ENCODE assay signal across 8 mouse cellular contexts in genomic region chr8:4166881-4167525, GRCm38 (mm10). TPM values are rescaled to one million over a fixed set of nuclear protein-coding genes. Genes with fewer than 3 reads are reported as not detected.
DNase-seq lines count a peak whose midpoint lies in the region; ATAC-seq and TF ChIP-seq lines count a peak whose summit lies in the region.

No protein-coding gene starts in this region.

- peak overlapping the region; percentile 88 for H3K27ac ChIP-seq in gastrocnemius, adult 2 months
- no peak overlapping the region for H3K27ac ChIP-seq in ES-Bruce4 (ENCODE audit: insufficient read depth, low read length)
- H3K27ac ChIP-seq in heart, embryonic 14.5 days (replicated peaks in 1 of 2; ENCODE audit: control insufficient read depth in 1 of 2, insufficient read depth in 1 of 2, low read depth in 2 of 2, low read length in 2 of 2) = no peak overlapping the region
- no peak overlapping the region for H3K27ac ChIP-seq in liver, embryonic 14.5 days

- no peak for TF ChIP-seq EP300 in ES-Bruce4 (IDR thresholded peaks at IDR 0.05; ENCODE audit: insufficient read depth, low read depth, low read length)
- no peak for TF ChIP-seq EP300 in liver, embryonic 14.5 days (IDR thresholded peaks at IDR 0.05; ENCODE audit: low read depth)

- H3K9ac ChIP-seq in ES-Bruce4 (ENCODE audit: low read depth, poor library complexity, severe bottlenecking) = peak overlapping the region; percentile 77
- peak overlapping the region; percentile 93 for H3K9ac ChIP-seq in heart, embryonic 14.5 days (ENCODE audit: low read length)
- peak overlapping the region; percentile 68 for H3K9ac ChIP-seq in liver, embryonic 14.5 days (replicated peaks)

- H3K4me2 ChIP-seq in heart, embryonic 14.5 days (ENCODE audit: low read length) = peak overlapping the region; percentile 88
- H3K4me2 ChIP-seq in liver, embryonic 14.5 days (ENCODE audit: low read depth) = peak overlapping the region; percentile 86

- no peak for TF ChIP-seq CTCF in gastrocnemius, adult 2 months (IDR thresholded peaks at IDR 0.05)
- TF ChIP-seq CTCF in ES-Bruce4 (IDR thresholded peaks at IDR 0.05; ENCODE audit: low read depth, low read length) = no peak
- TF ChIP-seq CTCF in liver, embryonic 14.5 days (IDR thresholded peaks at IDR 0.05; ENCODE audit: low read depth) = no peak

- no peak for DNase-seq in gastrocnemius, adult 2 months
- DNase-seq in gastrocnemius, postnatal 4 days (ENCODE audit: low spot score in 2 of 2) = no peak
- no peak for DNase-seq in liver, embryonic 14.5 days (ENCODE audit: low read depth in 3 of 3, low spot score in 3 of 3)
- DNase-seq in right cerebral cortex, postnatal 25 days = no peak
- no peak for DNase-seq in cerebellum, postnatal 25 days
- DNase-seq in thymus, postnatal 4 days = no peak

- TF ChIP-seq POLR2A in ES-Bruce4 (IDR thresholded peaks at IDR 0.05; ENCODE audit: insufficient read depth, low read length) = no peak

- no peaks in the 10 kb centered on the region for H3K4me1 ChIP-seq in ES-Bruce4 (ENCODE audit: control insufficient read depth, insufficient read depth, low read length)
- H3K4me1 ChIP-seq in heart, embryonic 14.5 days (ENCODE audit: control insufficient read depth in 2 of 2, insufficient read depth in 2 of 2, low read length in 2 of 2) = peaks cover 2 to 9% of the 10 kb centered on the region in 2 experiments; a peak in 3 of 4 replicates
- peaks cover 7 to 13% of the 10 kb centered on the region in 2 experiments for H3K4me1 ChIP-seq in liver, embryonic 14.5 days (replicated peaks; ENCODE audit: control insufficient read depth in 2 of 2, insufficient read depth in 2 of 2, low read length in 1 of 2)

- intact Hi-C loops in gastrocnemius, adult 2 months (cut with DNase I) = loop anchor here (5.0 to 10.0 kb wide), 2 partner anchors 448 to 510 kb away; partner anchors contain the start of gene Zfp958

- H3K4me3 ChIP-seq in gastrocnemius, adult 2 months = peak overlapping the region; percentile 93
- H3K4me3 ChIP-seq in ES-Bruce4 (ENCODE audit: low read depth, low read length) = peak overlapping the region; percentile 80
- peak overlapping the region; percentile 80 to 91 for H3K4me3 ChIP-seq in heart, embryonic 14.5 days (ENCODE audit: control insufficient read depth in 1 of 2, insufficient read depth in 1 of 2, low read depth in 1 of 2, low read length in 2 of 2)
- peak overlapping the region; percentile 69 to 81 for H3K4me3 ChIP-seq in liver, embryonic 14.5 days (ENCODE audit: insufficient read depth in 1 of 2, low read depth in 2 of 2, low read length in 2 of 2)

- H3K27me3 ChIP-seq in ES-Bruce4 (ENCODE audit: control insufficient read depth, insufficient read depth, low read length, poor library complexity, severe bottlenecking) = no peaks in the 10 kb centered on the region
- H3K27me3 ChIP-seq in heart, embryonic 14.5 days (ENCODE audit: control insufficient read depth, insufficient read depth, low read length) = no peaks in the 10 kb centered on the region
- no peaks in the 10 kb centered on the region for H3K27me3 ChIP-seq in liver, embryonic 14.5 days (ENCODE audit: control insufficient read depth, insufficient read depth, low read length)

- no peaks in the 10 kb centered on the region for H3K9me3 ChIP-seq in ES-Bruce4 (replicated peaks; ENCODE audit: control insufficient read depth, insufficient read depth, low read length, poor library complexity, severe bottlenecking)
- no peaks in the 10 kb centered on the region for H3K9me3 ChIP-seq in heart, embryonic 14.5 days (ENCODE audit: control insufficient read depth, low read length)
- no peaks in the 10 kb centered on the region for H3K9me3 ChIP-seq in liver, embryonic 14.5 days (ENCODE audit: control insufficient read depth, low read length)

- no peaks in the 10 kb centered on the region for H3K36me3 ChIP-seq in ES-Bruce4 (ENCODE audit: control insufficient read depth, insufficient read depth, low read length, poor library complexity, severe bottlenecking)
- no peaks in the 10 kb centered on the region for H3K36me3 ChIP-seq in heart, embryonic 14.5 days (ENCODE audit: control insufficient read depth, insufficient read depth, low read length)
- no peaks in the 10 kb centered on the region for H3K36me3 ChIP-seq in liver, embryonic 14.5 days (replicated peaks; ENCODE audit: control insufficient read depth, insufficient read depth, low read depth)

- ATAC-seq in heart, embryonic 14.5 days (ENCODE audit: insufficient number of reproducible peaks, insufficient read depth, low FRiP score, low read depth) = no peak
- ATAC-seq in liver, embryonic 14.5 days (ENCODE audit: insufficient read depth) = no peak

- WGBS in heart, embryonic 14.5 days = 13% methylated on average over 10 of the region's 10 CpGs
- 18% methylated on average over 10 of the region's 10 CpGs for WGBS in liver, embryonic 14.5 days (ENCODE audit: insufficient replicate concordance)

RNA-seq across cellular contexts. Expression of gene Evi5l, which starts 0.6 kb away (rescaled TPM):
- total RNA-seq in gastrocnemius, adult 2 months (2021) = 10 to 100 TPM; 13.5 to 16.9 TPM
- 10 to 100 TPM; 25.2 to 29.0 TPM for total RNA-seq in gastrocnemius, postnatal 4 days (2021)
- polyA plus RNA-seq in ES-Bruce4 (2011; ENCODE audit: insufficient read depth, insufficient read length, low read depth, missing spikeins) = 4.1 and 5.7 TPM in 2 replicates
- 10.3 and 11.8 TPM in 2 replicates for polyA plus RNA-seq in heart, embryonic 14.5 days (2014; fragmentation: Nextera tagmentation; extraction: Ambion mirVana)
- polyA plus RNA-seq in liver, embryonic 14.5 days (2012; rRNA removed) = 3.3 TPM in 2 replicates
- 3.4 and 4.9 TPM in 2 replicates for polyA plus RNA-seq in liver, embryonic 14.5 days (2014; fragmentation: Nextera tagmentation; extraction: Ambion mirVana)

RNA-seq across cellular contexts. Expression of gene Cd209g, which starts 33.1 kb away (rescaled TPM):
- total RNA-seq in gastrocnemius, adult 2 months (2021) = under 1 TPM in 1 of 2 experiments, not detected in 1; 0.31 TPM
- under 1 TPM in 1 of 2 experiments, not detected in 1; 0.13 TPM for total RNA-seq in gastrocnemius, postnatal 4 days (2021)
- polyA plus RNA-seq in ES-Bruce4 (2011; ENCODE audit: insufficient read depth, insufficient read length, low read depth, missing spikeins) = not detected in 2 replicates
- polyA plus RNA-seq in heart, embryonic 14.5 days (2014; fragmentation: Nextera tagmentation; extraction: Ambion mirVana) = not detected in 2 replicates
- 0.03 TPM in 1 of 2 replicates, not detected in the other for polyA plus RNA-seq in liver, embryonic 14.5 days (2012; rRNA removed)
- 0.14 TPM in 1 of 2 replicates, not detected in the other for polyA plus RNA-seq in liver, embryonic 14.5 days (2014; fragmentation: Nextera tagmentation; extraction: Ambion mirVana)

RNA-seq across cellular contexts. Expression of gene Prr36, which starts 50.3 kb away (rescaled TPM):
- total RNA-seq in gastrocnemius, adult 2 months (2021) = not detected
- under 1 TPM; 0.13 to 0.27 TPM for total RNA-seq in gastrocnemius, postnatal 4 days (2021)
- 7.2 and 10.7 TPM in 2 replicates for polyA plus RNA-seq in ES-Bruce4 (2011; ENCODE audit: insufficient read depth, insufficient read length, low read depth, missing spikeins)
- 0.19 and 0.47 TPM in 2 replicates for polyA plus RNA-seq in heart, embryonic 14.5 days (2014; fragmentation: Nextera tagmentation; extraction: Ambion mirVana)
- 0.22 and 0.39 TPM in 2 replicates for polyA plus RNA-seq in liver, embryonic 14.5 days (2012; rRNA removed)
- polyA plus RNA-seq in liver, embryonic 14.5 days (2014; fragmentation: Nextera tagmentation; extraction: Ambion mirVana) = 0.17 and 0.33 TPM in 2 replicates

RNA-seq across cellular contexts. Expression of gene Lrrc8e, which starts 59.6 kb away (rescaled TPM):
- total RNA-seq in gastrocnemius, adult 2 months (2021) = not detected
- total RNA-seq in gastrocnemius, postnatal 4 days (2021) = under 1 TPM in 1 of 2 experiments, not detected in 1; 0.07 TPM
- polyA plus RNA-seq in ES-Bruce4 (2011; ENCODE audit: insufficient read depth, insufficient read length, low read depth, missing spikeins) = 1.0 and 1.4 TPM in 2 replicates
- polyA plus RNA-seq in heart, embryonic 14.5 days (2014; fragmentation: Nextera tagmentation; extraction: Ambion mirVana) = not detected in 2 replicates
- polyA plus RNA-seq in liver, embryonic 14.5 days (2012; rRNA removed) = 0.03 and 0.04 TPM in 2 replicates
- polyA plus RNA-seq in liver, embryonic 14.5 days (2014; fragmentation: Nextera tagmentation; extraction: Ambion mirVana) = 0.13 and 0.18 TPM in 2 replicates
